Mouse (Mus musculus): ENCODE results near the gene Wdr60. TPM values are rescaled to one million over a fixed set of nuclear protein-coding genes. Genes with fewer than 3 reads are reported as not detected.

Wdr60 gene
- polyA plus RNA-seq, 1 experiment from 2014 or later, result 32.7 TPM

DNA sequence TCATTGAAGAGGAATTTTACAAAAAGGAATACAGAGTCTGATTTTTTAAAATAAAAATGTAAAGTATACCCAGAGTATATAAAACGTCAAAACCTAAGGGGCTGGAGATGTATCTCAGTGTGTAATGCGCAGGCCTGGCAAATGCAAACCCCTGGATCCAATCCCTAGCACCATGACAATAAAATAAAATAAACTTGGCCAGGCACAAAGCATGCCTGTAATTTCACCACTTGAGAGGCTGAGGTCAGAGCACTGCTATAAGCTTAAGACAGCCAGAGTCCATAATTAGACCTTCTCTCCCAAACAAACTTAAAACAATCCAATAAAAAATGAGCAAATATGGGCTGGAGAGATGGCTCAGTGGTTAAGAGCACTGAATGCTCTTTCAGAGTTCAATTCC lies 39.7 kb downstream of the Wdr60 start:
- no peak overlapping the region for H3K9ac ChIP-seq
- H3K27ac ChIP-seq, result no peak overlapping the region
- 89% methylated on average over 2 of the region's 2 CpGs for WGBS
- no peak for ATAC-seq (ENCODE audit: low FRiP score, low read depth)
- no peak overlapping the region for H3K4me3 ChIP-seq
- no peaks in the 10 kb centered on the region for H3K27me3 ChIP-seq
- H3K4me2 ChIP-seq (replicated peaks), result no peak overlapping the region
- H3K4me1 ChIP-seq, result no peaks in the 10 kb centered on the region
- H3K9me3 ChIP-seq, result no peaks in the 10 kb centered on the region
- H3K36me3 ChIP-seq, result peaks cover 49% of the 10 kb centered on the region

DNA sequence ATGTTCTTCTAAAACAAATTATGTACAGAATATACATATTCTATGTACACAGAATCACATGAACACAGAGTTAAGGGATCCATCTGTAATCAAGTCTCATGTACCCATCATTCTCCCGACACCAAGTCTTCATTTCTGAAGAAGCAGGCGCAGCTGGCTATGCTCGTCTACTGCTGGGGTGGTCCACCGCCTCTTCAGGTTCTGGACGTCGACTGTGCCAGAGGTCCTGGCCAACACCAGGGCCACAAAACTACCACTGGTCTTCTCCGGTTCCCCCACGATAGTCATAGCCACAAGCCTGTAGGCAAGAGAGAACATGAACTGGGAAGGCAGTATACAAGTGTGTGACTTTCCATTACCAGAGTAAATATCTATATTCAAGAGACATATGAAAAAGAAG lies 55.3 kb downstream of the Wdr60 start:
- Histone ChIP-seq H3K4me2 (replicated peaks) (no peak overlapping the region), H3K4me3 (no peak overlapping the region), H3K27me3 (no peaks in the 10 kb centered on the region), H3K4me1 (no peaks in the 10 kb centered on the region), H3K27ac (no peak overlapping the region), H3K9me3 (no peaks in the 10 kb centered on the region), H3K36me3 (peaks cover 45% of the 10 kb centered on the region), H3K9ac (no peak overlapping the region)
- 90% methylated on average over 8 of the region's 8 CpGs for WGBS
- ATAC-seq (ENCODE audit: low FRiP score, low read depth), result no peak

DNA sequence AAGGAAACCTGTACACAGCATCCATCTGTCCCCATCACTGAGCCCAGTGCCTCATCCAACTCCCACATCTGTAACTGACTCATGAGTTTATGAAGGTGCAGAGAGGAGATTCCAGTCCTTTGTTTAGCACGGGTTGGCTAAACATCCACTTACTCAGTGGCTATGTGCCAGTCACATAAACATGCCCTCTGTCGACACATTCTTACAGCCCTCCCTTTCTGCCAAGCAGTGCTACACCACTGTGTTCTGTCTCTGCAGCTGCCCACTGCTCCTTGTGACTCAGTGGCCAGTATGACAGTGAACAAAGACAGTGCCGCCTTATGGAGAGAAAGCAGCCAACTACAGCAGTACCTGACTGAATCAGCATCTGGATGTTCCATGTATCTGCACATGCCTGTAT lies 57.1 kb downstream of the Wdr60 start:
- ATAC-seq (ENCODE audit: low FRiP score, low read depth), result no peak; the same call in 1 of the 2 replicates
- WGBS, result 76% methylated on average over 3 of the region's 3 CpGs
- peaks cover 34% of the 10 kb centered on the region for H3K36me3 ChIP-seq
- no peak overlapping the region for H3K4me3 ChIP-seq
- no peaks in the 10 kb centered on the region for H3K9me3 ChIP-seq
- no peaks in the 10 kb centered on the region for H3K4me1 ChIP-seq
- no peak overlapping the region for H3K27ac ChIP-seq
- H3K9ac ChIP-seq, result no peak overlapping the region
- H3K27me3 ChIP-seq, result no peaks in the 10 kb centered on the region
- no peak overlapping the region for H3K4me2 ChIP-seq (replicated peaks)

DNA sequence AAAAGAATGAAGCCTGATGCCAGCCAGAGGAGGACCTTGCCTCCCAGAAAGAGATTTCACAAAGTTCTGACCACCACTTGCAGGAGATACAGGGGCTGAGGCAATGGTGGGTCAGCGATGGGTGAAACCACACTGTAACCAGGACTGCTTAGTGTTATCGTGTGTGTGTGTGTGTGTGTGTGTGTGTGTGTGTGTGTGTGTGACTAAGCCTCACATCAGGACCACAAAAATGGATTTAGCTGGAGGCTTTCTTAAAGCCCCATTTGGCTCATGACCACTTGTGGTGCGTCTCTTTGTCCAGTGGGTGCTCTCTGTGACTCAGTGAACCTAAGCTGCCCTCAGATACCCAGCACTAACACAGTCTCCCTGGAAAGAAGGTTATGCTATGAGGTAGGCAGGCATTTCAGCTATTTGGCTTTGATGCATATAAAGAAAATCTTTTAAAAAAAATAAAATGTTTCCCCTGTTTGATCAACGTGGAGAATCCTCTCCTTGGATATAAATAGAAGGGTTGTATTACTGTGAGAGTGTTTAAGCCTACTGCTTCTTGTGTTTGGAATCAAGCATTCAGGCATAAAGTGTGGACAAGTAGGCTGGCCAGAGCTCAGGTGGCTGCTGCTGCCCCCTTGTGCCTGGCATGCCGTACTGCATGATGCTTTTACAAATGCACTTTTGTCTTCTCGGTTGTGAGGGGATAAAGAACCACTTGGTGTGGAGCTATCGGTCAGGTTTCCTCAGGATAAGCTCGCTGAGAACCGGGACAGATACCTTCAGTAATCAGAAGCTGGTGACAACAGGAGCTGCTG lies 60.4 kb downstream of the Wdr60 start:
- peaks cover 11% of the 10 kb centered on the region for H3K36me3 ChIP-seq
- H3K9ac ChIP-seq, result no peak overlapping the region
- no peak overlapping the region for H3K4me2 ChIP-seq (replicated peaks)
- no peak overlapping the region for H3K27ac ChIP-seq
- H3K4me1 ChIP-seq, result no peaks in the 10 kb centered on the region
- no peaks in the 10 kb centered on the region for H3K27me3 ChIP-seq
- WGBS, result 38% methylated on average over 9 of the region's 9 CpGs
- no peak overlapping the region for H3K4me3 ChIP-seq
- no peaks in the 10 kb centered on the region for H3K9me3 ChIP-seq
- ATAC-seq (ENCODE audit: low FRiP score, low read depth), result peak; percentile 54

DNA sequence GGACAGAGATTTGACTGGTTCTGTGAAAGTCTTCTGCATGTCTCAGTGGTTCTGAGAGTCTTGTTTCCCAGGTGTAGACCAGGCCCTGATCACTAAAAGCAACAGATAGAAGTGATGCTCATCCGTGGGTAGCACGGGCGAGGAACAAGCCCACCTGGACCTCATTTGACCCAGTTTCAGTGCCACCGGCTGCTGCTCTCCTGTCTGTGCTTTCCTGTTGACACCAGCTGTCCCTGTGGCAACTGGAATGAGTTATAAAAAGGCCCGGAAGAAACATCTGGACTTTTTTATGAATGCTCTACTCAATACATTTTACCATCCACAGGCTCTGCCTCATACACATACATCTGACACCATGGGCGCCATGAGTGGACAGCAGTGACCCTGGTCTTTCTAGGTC lies 64.0 kb downstream of the Wdr60 start:
- no peak overlapping the region for H3K4me3 ChIP-seq
- H3K9me3 ChIP-seq, result no peaks in the 10 kb centered on the region
- ATAC-seq (ENCODE audit: low FRiP score, low read depth), result no peak
- H3K4me2 ChIP-seq (replicated peaks), result no peak overlapping the region
- no peak overlapping the region for H3K27ac ChIP-seq
- no peak overlapping the region for H3K9ac ChIP-seq
- H3K4me1 ChIP-seq, result no peaks in the 10 kb centered on the region
- no peaks in the 10 kb centered on the region for H3K36me3 ChIP-seq
- H3K27me3 ChIP-seq, result no peaks in the 10 kb centered on the region
- 43% methylated on average over 6 of the region's 6 CpGs for WGBS

DNA sequence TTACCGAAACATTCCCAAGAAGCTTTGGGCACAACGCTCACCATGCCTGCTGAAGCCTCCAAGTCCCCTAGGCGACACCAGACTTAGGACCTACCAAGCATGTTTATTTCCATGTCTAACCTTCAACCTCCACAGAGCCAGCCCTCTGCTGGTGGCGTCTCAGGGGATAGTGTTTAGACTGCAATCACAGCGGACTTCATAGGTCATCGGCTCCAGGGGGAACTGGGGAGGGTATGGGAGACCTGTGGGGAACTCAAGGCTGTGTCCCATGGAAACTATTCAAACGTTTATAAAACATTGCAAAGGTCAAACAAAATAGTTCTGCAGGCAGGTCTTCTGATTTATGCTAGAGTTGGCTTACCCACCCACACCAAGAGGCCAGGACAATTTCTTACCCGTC lies 66.6 kb downstream of the Wdr60 start:
- Histone ChIP-seq H3K4me1 (no peaks in the 10 kb centered on the region), H3K9me3 (no peaks in the 10 kb centered on the region), H3K4me2 (replicated peaks) (no peak overlapping the region), H3K4me3 (no peak overlapping the region), H3K27ac (no peak overlapping the region), H3K27me3 (no peaks in the 10 kb centered on the region), H3K36me3 (no peaks in the 10 kb centered on the region), H3K9ac (no peak overlapping the region)
- no peak for ATAC-seq (ENCODE audit: low FRiP score, low read depth)
- WGBS, result 80% methylated on average over 8 of the region's 8 CpGs

DNA sequence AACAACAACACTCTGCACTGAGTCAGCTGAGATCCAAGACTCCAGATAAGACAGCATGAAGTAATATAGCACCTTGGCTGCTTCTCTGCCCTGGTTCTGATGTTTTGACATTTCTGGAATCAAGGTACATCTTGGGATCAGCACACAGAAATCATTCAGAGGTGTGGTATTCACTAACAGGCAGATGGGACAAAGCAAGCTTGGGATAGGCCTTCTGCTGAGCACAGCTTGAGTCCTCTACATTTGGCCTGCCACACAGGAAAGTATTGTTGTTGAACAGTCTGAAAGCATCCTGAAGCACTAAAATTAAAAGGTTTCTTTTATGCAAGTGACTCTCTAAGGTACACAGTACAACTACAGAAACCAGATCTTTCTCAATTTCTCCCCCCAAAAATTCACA lies 68.2 kb downstream of the Wdr60 start:
- no peak overlapping the region for H3K9ac ChIP-seq
- no peak overlapping the region for H3K4me2 ChIP-seq (replicated peaks)
- H3K36me3 ChIP-seq, result no peaks in the 10 kb centered on the region
- no peaks in the 10 kb centered on the region for H3K27me3 ChIP-seq
- no peak overlapping the region for H3K27ac ChIP-seq
- H3K4me3 ChIP-seq, result no peak overlapping the region
- H3K9me3 ChIP-seq, result no peaks in the 10 kb centered on the region
- ATAC-seq (ENCODE audit: low FRiP score, low read depth), result no peak
- H3K4me1 ChIP-seq, result no peaks in the 10 kb centered on the region

DNA sequence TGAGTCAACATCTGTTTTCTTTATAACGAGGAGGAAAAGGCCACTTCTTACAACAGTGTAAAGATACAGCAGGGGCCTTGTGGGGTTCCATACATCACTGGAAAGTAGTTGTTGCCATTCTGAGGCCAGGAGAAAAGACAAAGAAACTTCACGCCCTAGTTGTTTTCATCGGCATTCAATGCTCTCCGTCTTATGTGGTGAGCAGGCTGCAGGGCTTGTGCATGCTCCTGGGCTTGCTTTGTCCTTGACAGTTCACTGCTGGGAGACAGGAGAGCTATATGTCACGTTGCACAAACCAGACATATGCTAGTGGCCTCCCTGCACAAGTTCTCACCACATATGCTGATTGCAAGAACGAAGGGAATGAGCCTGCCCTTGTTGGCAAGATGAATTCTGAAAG lies 68.9 kb downstream of the Wdr60 start:
- no peak overlapping the region for H3K4me2 ChIP-seq (replicated peaks)
- no peaks in the 10 kb centered on the region for H3K4me1 ChIP-seq
- H3K36me3 ChIP-seq, result no peaks in the 10 kb centered on the region
- H3K27ac ChIP-seq, result no peak overlapping the region; the same call in 1 of the 2 replicates
- no peaks in the 10 kb centered on the region for H3K27me3 ChIP-seq
- no peak overlapping the region for H3K9ac ChIP-seq
- H3K4me3 ChIP-seq, result no peak overlapping the region
- no peaks in the 10 kb centered on the region for H3K9me3 ChIP-seq
- 63% methylated on average over 6 of the region's 6 CpGs for WGBS
- ATAC-seq (ENCODE audit: low FRiP score, low read depth), result no peak

DNA sequence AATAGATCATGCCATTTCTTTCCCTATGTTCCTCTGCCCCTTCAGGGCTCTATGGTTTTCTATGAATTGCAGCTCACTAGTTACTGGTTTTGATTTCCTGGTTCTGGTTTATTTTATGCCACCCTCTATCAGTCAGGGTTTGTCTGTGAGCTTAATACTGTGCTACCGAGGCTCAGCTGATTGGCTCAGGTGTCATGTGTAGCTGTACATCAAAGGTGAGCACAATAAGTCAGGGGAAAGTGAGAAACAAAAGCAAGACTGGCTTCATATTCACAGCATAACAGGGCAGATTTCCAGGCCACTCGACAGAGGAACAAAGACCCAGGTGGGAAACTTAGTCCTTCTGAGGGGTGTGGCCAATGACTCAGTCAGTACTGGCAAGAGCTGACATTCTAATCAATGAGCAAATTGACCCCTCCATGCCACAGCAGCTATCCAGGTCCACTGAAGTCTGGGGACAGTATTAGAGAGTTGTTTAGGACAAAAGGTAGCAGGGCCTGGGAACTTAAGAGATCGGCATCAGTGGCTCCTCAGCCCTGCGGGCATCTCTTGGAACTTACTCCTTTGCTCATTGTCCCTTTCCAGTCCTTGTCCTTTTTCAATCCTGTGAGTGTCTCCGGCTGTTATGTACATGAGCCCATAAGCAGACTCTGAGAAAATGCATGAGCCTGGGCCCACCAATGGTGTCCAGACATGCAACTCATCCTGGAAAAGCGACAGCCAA lies 79.4 kb downstream of the Wdr60 start:
- Histone ChIP-seq H3K36me3 (no peaks in the 10 kb centered on the region), H3K27me3 (no peaks in the 10 kb centered on the region), H3K27ac (no peak overlapping the region), H3K9me3 (no peaks in the 10 kb centered on the region), H3K4me3 (no peak overlapping the region), H3K9ac (no peak overlapping the region), H3K4me2 (replicated peaks) (no peak overlapping the region), H3K4me1 (no peaks in the 10 kb centered on the region)
- WGBS, result 77% methylated on average over 6 of the region's 6 CpGs
- no peak for ATAC-seq (ENCODE audit: low FRiP score, low read depth)

DNA sequence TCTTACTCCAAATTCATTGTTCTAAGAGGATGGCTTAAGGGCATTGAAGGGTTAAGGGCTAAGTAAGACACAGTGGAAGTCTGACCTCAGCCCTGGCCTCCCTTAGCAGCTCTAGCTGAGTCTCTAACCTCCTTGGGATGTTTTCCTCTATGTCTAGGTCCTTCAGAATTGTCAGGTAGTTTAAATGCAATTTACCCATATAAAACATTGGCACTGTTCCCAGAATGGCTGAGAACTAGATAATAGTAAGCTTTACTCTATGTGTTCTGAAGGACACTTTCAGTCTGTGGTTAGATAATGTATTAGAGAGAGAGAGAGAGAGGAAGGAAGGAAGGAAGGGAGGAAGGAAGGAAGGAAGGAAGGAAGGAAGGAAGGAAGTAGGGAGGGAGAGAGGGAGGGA lies 80.4 kb downstream of the Wdr60 start:
- no peak overlapping the region for H3K4me3 ChIP-seq

DNA sequence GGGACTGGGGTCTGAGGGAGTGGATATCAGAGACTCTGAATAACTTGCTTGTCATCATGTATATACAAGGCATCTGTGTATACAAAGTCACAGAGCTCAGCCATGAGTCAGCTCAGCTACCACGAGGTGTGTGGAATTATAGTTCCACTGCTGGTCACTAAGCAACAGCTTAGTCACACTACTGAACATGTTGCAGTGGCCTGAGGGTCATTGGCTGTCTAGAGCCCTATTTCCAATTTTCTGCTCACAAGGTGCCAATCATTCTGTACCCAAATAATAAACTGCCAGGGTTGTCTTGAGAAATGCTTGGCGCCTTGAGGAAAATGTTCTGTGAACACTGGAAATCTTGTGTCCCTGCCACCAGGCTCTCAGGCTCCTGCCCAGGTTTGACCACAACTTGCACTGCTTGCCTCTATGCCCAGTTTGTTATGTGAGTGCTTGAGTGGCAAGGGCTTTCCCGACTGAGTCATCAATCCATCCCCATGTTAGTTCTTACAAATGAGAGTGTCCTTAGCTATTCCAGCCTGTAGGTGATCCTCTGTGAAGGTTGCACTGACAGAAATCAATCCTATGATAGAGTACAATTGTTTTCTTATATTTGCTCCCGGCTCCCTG lies 81.3 kb downstream of the Wdr60 start:
- no peaks in the 10 kb centered on the region for H3K36me3 ChIP-seq
- H3K27me3 ChIP-seq, result no peaks in the 10 kb centered on the region
- no peak overlapping the region for H3K4me2 ChIP-seq (replicated peaks)
- ATAC-seq (ENCODE audit: low FRiP score, low read depth), result no peak
- H3K9me3 ChIP-seq, result no peaks in the 10 kb centered on the region
- H3K27ac ChIP-seq, result no peak overlapping the region
- WGBS, result 76% methylated on average over 4 of the region's 4 CpGs
- no peaks in the 10 kb centered on the region for H3K4me1 ChIP-seq
- no peak overlapping the region for H3K9ac ChIP-seq
- no peak overlapping the region for H3K4me3 ChIP-seq

More for the DNA sequence above, 80.4 kb downstream of the Wdr60 start:
- no peak overlapping the region for H3K27ac ChIP-seq
- H3K4me1 ChIP-seq, result no peaks in the 10 kb centered on the region
- H3K36me3 ChIP-seq, result no peaks in the 10 kb centered on the region
- no peak overlapping the region for H3K9ac ChIP-seq
- no peak for ATAC-seq (ENCODE audit: low FRiP score, low read depth)
- H3K9me3 ChIP-seq, result no peaks in the 10 kb centered on the region
- no peaks in the 10 kb centered on the region for H3K27me3 ChIP-seq
- H3K4me2 ChIP-seq (replicated peaks), result no peak overlapping the region

DNA sequence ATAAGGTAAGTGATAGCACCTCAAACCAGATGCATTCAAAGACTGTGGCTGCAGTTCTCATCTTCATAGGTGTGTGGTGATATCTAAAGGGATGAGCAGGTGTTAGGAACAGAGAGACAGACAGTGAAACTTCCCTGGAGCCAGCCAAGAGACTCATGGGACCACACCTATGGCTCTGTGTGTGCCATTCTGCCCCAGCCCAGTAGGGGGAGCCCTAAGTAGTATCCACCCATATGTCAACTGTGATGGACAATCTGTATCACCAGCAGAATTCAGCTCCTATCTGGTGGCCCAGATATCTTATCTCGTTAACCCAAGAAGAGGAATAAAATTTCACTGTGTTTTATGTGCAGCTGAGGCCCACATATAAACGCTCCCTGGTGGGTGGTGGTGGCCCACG lies 85.9 kb downstream of the Wdr60 start:
- no peaks in the 10 kb centered on the region for H3K27me3 ChIP-seq
- H3K4me1 ChIP-seq, result no peaks in the 10 kb centered on the region

More for the DNA sequence above, 85.9 kb downstream of the Wdr60 start:
- no peak overlapping the region for H3K4me2 ChIP-seq (replicated peaks)
- no peak overlapping the region for H3K4me3 ChIP-seq
- ATAC-seq (ENCODE audit: low FRiP score, low read depth), result no peak
- no peak overlapping the region for H3K27ac ChIP-seq
- H3K9me3 ChIP-seq, result no peaks in the 10 kb centered on the region
- WGBS, result 91% methylated on average over 3 of the region's 3 CpGs
- no peak overlapping the region for H3K9ac ChIP-seq
- no peaks in the 10 kb centered on the region for H3K36me3 ChIP-seq
